Mouse (Mus musculus) olfactory bulb, adult 2 months (tissue): ENCODE results near the gene Gpx5.

Experiments used
- CTCF ChIP-seq: fragments of 200-500 bp; IDR thresholded peaks from 2 replicates; pipeline ENCODE4 v1.5.1; 2012; ENCODE audit warnings: low read depth, mild to moderate bottlenecking, low read length, moderate library complexity; ENCODE audit not compliant: insufficient read depth
- POLR2A ChIP-seq: fragments of 200-500 bp; IDR thresholded peaks from 2 replicates; pipeline ENCODE4 v1.6.1; 2012; ENCODE audit warnings: mild to moderate bottlenecking, low read depth, low read length, moderate library complexity; ENCODE audit not compliant: insufficient read depth

GRCm38 (mm10) chr13:21249022-21249421, 43.5 kb downstream of the Gpx5 start:
- TF ChIP-seq POLR2A (no peak), CTCF (no peak)
